Mouse (Mus musculus): ENCODE data around the gene Casc4. TPM values are rescaled to one million over a fixed set of nuclear protein-coding genes. Genes with fewer than 3 reads are reported as not detected.

Casc4 gene
- polyA plus RNA-seq, 1 experiment from 2014 or later = 26.2 TPM

DNA sequence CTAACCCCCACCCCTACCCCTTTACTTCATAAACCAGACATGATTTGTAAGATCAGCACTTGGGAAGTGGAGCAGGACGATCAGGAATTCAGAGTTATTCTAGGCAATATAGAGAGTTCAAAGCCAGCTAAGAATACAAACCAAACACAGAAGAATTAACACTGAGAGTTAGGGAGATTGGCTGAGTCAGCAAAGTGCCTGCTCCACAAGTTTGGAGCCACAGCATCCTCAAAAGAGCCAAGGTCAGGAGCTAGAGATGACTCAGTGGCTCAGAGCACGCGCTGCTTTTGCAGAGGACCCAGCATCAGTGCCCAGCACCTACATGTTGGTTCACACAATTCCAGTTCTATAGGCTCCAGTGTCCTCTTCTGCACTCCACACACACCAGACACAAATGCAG, 76.6 kb downstream of the Casc4 start:
- Histone ChIP-seq H3K27me3 (no peaks in the 10 kb centered on the region), H3K9me3 (no peaks in the 10 kb centered on the region), H3K4me2 (replicated peaks) (no peak overlapping the region), H3K4me3 (replicated peaks) (no peak overlapping the region), H3K9ac (replicated peaks) (no peak overlapping the region), H3K36me3 (no peaks in the 10 kb centered on the region), H3K4me1 (replicated peaks) (no peaks in the 10 kb centered on the region), H3K27ac (no peak overlapping the region)
- ATAC-seq = no peak
- 81% methylated on average over 3 of the region's 3 CpGs for WGBS

GRCm38 (mm10) chr2:121954971-121955656, 88.3 kb downstream of the Casc4 start:
- 20% methylated on average over 10 of the region's 10 CpGs for WGBS
- peak overlapping the region; percentile 82 for H3K4me2 ChIP-seq (replicated peaks)
- H3K27ac ChIP-seq = peak overlapping the region; percentile 90
- H3K27me3 ChIP-seq = no peaks in the 10 kb centered on the region
- H3K4me1 ChIP-seq (replicated peaks) = peaks cover 26% of the 10 kb centered on the region
- ATAC-seq = no peak
- H3K9me3 ChIP-seq = no peaks in the 10 kb centered on the region
- H3K9ac ChIP-seq (replicated peaks) = peak overlapping the region; percentile 70
- H3K36me3 ChIP-seq = no peaks in the 10 kb centered on the region
- H3K4me3 ChIP-seq (replicated peaks) = peak overlapping the region; percentile 98

DNA sequence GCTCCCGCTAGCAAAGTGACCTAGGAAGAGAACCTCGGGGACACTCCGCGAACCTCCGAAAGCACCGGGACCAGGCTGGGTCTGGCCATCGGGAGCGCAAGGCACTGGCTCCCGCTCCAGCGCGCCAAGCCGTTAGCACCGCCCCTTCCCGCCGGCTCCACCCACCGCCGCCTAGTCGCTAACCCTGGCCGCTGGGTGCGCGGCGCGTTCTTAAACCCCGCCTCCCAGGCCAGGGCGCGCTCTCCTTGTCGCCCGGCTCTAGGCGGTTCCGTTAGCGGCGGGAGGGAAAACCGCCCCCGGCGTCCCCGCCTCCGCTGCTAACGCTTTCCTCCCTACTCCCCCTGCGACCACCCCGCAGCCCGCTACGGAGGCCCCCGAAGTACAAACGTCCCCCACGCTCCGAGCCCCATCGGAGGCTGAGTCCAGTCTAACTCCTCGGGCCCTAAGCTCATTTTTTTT, 89.0 kb downstream of the Casc4 start, which contains the start of the genes Ctdspl2 and Mageb3:
Gene Ctdspl2, plus strand, starts transcription at position 237 of the 459 bp plus-strand sequence.
Gene Mageb3, minus strand, starts transcription at position 328 of the 459 bp plus-strand sequence.
- peak within 1 kb of the TSS; percentile 82 for H3K4me2 ChIP-seq (replicated peaks)
- peak; percentile 97 for ATAC-seq
- peak within 1 kb of the TSS; percentile 90 for H3K27ac ChIP-seq
- H3K9me3 ChIP-seq = no peaks in the 10 kb centered on the region
- peaks cover 26% of the 10 kb centered on the region for H3K4me1 ChIP-seq (replicated peaks)
- H3K9ac ChIP-seq (replicated peaks) = peak within 1 kb of the TSS; percentile 98
- no peaks in the 10 kb centered on the region for H3K27me3 ChIP-seq
- no peaks in the 10 kb centered on the region for H3K36me3 ChIP-seq
- H3K4me3 ChIP-seq (replicated peaks) = peak within 1 kb of the TSS; percentile 98
- WGBS = under 1% methylated on average over 42 of the region's 48 CpGs

DNA sequence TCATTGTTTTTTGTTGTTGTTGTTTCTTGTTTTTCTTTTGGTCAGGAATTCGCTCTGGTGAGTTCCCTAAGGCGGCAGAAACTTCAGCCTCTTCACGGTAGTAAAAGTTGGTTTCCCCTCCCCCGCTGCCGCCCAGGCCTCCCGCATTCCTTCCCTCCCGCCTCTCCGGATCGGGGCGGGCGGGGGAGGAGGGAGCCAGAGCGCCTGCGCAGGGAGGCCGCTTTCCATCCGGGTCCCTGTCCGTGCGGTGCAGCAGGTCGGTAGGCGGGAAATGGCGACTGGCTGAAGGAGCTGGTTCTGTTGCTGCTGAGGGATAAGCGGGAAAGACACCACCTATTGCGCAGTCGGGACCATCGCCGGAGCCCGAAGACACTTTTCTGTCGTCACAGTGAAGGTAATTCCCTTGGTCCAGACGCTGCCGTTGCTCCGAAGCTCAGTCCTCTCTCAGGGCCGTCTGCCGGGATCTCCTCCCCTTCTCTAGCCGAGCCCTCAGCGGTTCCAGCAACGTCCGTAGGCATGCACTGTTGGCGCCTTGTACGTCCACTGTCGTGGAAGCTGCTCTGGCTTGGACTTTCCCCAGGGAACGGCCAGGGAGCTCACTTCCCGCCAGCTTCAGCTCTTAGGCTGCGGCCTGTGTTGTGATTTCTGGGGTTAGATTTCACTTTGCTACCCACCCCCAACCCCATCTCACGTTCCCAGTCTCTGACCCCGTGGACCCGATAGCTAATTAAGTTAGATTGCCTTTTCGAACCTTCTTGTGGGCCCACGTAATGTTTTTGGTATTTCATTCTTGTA, 89.7 kb downstream of the Casc4 start:
- Histone ChIP-seq H3K9me3 (no peaks in the 10 kb centered on the region), H3K4me1 (replicated peaks) (peaks cover 26% of the 10 kb centered on the region), H3K36me3 (no peaks in the 10 kb centered on the region), H3K27ac (peak overlapping the region; percentile 90), H3K9ac (replicated peaks) (peak overlapping the region; percentile 98), H3K4me2 (replicated peaks) (peak overlapping the region; percentile 82), H3K4me3 (replicated peaks) (peak overlapping the region; percentile 98), H3K27me3 (no peaks in the 10 kb centered on the region)
- WGBS = under 1% methylated on average over 45 of the region's 47 CpGs
- ATAC-seq = peak; percentile 94

GRCm38 (mm10) chr2:121957216-121957792, 90.5 kb downstream of the Casc4 start:
- Histone ChIP-seq H3K27ac (no peak overlapping the region), H3K9ac (replicated peaks) (peak overlapping the region; percentile 98), H3K9me3 (no peaks in the 10 kb centered on the region), H3K27me3 (no peaks in the 10 kb centered on the region), H3K36me3 (no peaks in the 10 kb centered on the region; the same call in 1 of the 2 replicates), H3K4me2 (replicated peaks) (peak overlapping the region; percentile 82), H3K4me3 (replicated peaks) (peak overlapping the region; percentile 98), H3K4me1 (replicated peaks) (peaks cover 26% of the 10 kb centered on the region)
- no peak for ATAC-seq
- 14% methylated on average over 8 of the region's 8 CpGs for WGBS

Other genes starting within 250 kb of the Casc4 start
- gene Frmd5, start 59.9 kb upstream of the Casc4 start, polyA plus RNA-seq (2015; fragmentation: Nextera tagmentation; extraction: Ambion mirVana) = 27.7 and 31.6 TPM in 2 replicates
- gene Ctdspl2, start 89.0 kb downstream of the Casc4 start, polyA plus RNA-seq (2015; fragmentation: Nextera tagmentation; extraction: Ambion mirVana) = 43.0 and 46.0 TPM in 2 replicates
- 0.49 and 0.79 TPM in 2 replicates for gene Mageb3, start 89.1 kb downstream of the Casc4 start, polyA plus RNA-seq (2015; fragmentation: Nextera tagmentation; extraction: Ambion mirVana)
- gene Eif3j1, start 161.6 kb downstream of the Casc4 start, polyA plus RNA-seq (2015; fragmentation: Nextera tagmentation; extraction: Ambion mirVana) = 10.2 and 11.4 TPM in 2 replicates